Mouse (Mus musculus): ENCODE measurements around the gene Selenov.

DNA sequence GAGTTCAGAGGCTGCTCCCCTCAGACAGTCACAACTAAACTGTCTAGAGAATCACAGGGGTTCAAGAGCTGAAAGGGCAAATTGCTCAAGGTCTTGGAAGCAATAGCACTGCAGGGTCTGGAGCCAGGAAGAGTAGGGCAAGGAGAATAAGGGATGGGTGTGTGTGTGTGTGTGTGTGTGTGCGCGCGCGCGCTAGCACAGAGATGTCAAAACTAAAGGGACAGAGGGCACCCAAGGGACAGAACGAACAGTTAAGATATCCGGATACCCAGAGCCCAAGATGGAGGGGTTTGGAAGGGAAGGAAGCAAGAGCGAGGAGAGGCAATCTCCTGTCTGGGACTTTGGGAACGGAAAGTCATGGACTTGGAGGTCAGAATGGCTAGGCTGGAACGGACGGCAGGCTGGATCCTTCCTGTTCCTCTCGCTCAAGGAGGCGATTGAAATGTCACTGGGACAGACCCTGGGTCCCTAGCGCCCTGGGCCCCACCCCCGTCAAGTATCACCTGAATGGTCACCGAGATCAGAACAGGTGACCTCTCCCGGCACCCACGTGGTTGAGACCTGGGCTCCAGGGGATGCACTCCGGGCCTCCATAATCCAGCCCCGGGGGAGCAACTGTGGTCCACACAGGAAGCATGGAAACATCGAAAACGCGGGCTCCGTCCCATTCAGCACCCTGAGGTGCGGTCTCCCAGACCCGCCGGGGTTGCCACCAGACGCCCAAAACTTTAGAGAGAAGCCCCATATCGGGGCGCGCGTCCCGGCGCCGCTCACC, 20.4 kb upstream of the Selenov start:
- TF ChIP-seq CTCF (IDR thresholded peaks at IDR 0.05; ENCODE audit: control insufficient read depth, insufficient read depth, low read length) (no peak), POLR2A (IDR thresholded peaks at IDR 0.05; ENCODE audit: borderline replicate concordance, control insufficient read depth, low read depth, low read length) (no peak)
